Mouse (Mus musculus) cerebellum, postnatal 4 days (tissue): Measurements from ENCODE around the gene Col6a4.

Experiments used
- DNase-seq, 2 experiments: peaks; one replicate each; pipeline ENCODE4 v3.0.0; 2022; ENCODE audit warnings: low spot score in 2 of 2, mixed read lengths in 1 of 2

The Col6a4 gene

GRCm38 (mm10) chr9:105960533-105960932, 136.1 kb downstream of the Col6a4 start, which contains the start of gene Col6a5:
Gene Col6a5, minus strand, starts transcription at chr9:105960643.
- DNase-seq = no peak

DNA sequence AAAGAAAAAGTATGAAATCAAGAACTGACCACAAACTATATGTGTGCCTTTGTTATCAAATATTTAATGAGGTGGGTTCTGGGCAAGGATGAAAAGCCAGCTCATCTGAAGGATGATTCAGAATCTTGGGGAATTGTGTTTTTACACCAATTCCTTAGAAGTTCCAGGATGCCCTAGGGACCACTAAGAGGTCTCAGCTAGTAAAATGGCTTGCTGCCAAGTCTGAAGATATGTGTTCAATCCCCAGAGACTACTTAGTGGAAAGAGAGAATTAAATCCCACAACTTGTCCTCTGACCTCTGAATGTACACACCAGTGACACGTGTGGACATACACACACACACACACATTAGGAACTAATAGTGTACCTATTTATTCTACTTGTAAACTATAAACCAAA, 137.5 kb downstream of the Col6a4 start:
- DNase-seq = no peak

DNA sequence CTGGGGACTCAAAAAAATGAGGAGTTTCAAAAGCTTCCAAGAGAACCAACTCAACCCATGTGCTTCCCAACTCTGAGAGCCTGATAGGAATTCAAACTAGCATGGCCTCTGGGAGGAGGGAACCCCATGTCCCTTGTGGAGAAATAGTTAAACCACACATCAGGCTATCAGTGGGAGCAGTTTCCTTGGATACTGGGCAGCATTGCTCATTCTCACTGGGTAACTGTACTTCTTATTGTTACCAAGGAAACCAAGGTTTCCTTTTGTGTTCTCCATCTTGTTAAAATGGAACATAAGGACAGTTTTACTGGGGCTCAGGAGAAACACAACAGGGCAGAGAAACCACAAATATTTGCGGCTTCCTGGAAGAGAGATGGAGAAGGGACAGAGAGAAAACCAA, 146.8 kb downstream of the Col6a4 start:
- no peak for DNase-seq

- no peak for DNase-seq
Observed at GRCm38 (mm10) chr9:105947577-105947976, 149.0 kb downstream of the Col6a4 start.
